Mouse (Mus musculus) left cerebral cortex, postnatal 36 days (tissue): ENCODE measurements at regions not wholly inside any gene's neighbourhood (a gene's known extent, or its start where the extent isn't known, plus 50 kb on each side); places are given as distances from the start of the nearest gene placed in this dataset.
"Not testable (repeated sequence)": the region's sequence is repeated elsewhere in the genome, so short reads cannot be mapped to it uniquely, and the experiment has no call there.

Experiments
- DNase-seq, 2 experiments: peaks; one replicate each; pipeline ENCODE4 v3.0.0; 2021 to 2022; ENCODE audit warnings: low spot score in 2 of 2, mixed read lengths in 1 of 2
- intact Hi-C: fragments of 180-260 bp; cut with DNase I; formaldehyde crosslinking; loops from one replicate; pipeline ENCODE4 v1.15.1; 2025

GRCm38 (mm10) chr1:177501288-177501687, 59.1 kb downstream of the Zbtb18 start:
- no peak for DNase-seq
- intact Hi-C loops, result no loop called here

GRCm38 (mm10) chr1:177503946-177504345, 61.8 kb downstream of the Zbtb18 start:
- intact Hi-C loops, result no loop called here
- no peak for DNase-seq

DNA sequence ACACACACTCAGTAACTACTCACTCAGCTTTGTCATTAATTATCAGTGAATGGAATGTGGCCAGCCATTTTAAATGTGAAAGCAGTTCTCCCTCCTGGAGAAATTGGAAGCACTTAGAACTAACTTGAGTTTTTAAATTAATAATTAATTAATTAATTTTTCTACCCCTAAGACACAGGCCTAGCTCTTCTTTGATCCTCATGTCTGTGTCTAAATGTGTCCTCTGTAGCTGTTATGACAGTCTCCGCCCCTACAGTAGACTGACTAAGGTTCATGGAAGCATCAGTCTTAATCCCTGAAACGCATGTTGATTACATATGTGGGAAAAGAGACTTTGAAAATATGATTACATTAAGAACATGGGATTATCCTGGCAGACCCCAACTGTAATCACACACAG, 62.6 kb downstream of the Zbtb18 start:
- DNase-seq, result no peak
- intact Hi-C loops, result no loop called here

- DNase-seq, intact Hi-C loops: not testable (repeated sequence)
Observed at GRCm38 (mm10) chr1:177507398-177507797, 65.2 kb downstream of the Zbtb18 start.

DNA sequence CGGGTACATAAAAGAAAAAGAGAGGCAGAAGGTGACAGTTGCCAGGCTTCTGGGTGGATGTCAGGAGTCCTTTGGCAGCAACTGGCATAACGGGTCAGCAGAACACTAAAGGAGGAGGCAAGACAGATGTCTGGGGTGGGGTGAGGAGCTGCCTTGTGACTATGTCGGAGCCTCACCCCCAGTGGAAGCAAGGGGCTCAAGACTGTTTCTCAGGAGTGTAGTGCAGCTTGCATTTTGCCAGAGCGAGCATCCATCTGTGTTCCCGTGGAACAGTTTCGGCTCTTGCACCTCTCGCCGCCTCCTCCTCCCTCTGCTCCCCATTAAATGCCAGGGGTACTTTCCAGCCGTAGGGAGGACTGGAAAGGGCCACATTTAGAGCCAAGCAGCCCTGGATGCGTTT, 67.6 kb downstream of the Zbtb18 start:
- peak; percentile 31 to 52 for DNase-seq
- intact Hi-C loops, result no loop called here

DNA sequence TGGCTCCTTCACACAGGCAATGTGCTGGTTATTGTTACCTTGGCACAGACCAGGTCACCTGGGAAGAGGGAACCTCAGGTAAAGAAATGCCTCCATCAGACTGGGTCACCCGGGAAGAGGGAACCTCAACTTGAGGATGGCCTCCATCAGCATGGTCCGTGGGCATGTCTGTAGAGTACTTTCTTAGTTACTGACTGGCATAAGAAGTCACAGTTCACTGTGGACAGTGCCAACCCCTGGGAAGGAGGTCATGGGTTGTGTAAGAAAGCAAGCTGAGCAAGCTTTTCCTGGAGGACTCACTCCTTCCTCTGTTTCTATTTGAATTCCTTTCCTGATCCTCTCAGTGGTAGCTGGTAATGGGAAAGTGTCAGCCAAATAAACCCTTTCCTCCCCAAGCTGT, 70.0 kb downstream of the Zbtb18 start:
- DNase-seq, result no peak
- intact Hi-C loops, result no loop called here

DNA sequence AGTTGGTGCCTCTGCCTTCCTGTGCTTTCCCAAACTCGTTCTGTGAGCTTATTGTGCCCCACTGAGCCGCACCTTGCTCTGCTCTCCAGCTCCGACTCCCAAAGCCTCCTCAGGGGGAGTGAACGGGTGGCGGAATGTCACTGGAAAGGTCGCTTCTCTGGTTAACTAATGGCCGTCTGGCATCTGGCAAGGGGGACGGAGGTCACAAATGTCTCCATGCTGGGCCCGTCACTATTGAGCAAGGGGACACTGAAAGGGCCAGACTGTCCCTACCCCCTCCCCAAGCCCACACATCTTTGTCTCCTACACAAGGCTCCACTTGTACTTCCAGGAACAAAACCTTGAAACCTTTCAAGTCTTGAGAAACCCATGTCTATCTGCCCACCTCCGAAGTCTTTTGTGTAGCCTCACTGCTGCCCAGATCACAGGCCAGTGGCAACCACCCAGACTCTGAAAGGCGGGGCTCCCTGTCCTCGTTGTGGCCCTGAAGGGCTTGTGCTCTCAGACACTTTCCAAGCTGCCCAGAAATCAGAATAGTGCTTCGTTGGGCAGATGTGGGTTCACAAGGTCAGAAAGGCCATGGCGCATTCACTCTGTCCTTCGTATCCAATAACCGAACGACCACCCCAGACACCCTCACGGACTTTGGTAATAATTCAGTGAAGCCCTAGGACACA, 75.9 kb downstream of the Zbtb18 start:
- DNase-seq, result no peak
- intact Hi-C loops, result no loop called here

DNA sequence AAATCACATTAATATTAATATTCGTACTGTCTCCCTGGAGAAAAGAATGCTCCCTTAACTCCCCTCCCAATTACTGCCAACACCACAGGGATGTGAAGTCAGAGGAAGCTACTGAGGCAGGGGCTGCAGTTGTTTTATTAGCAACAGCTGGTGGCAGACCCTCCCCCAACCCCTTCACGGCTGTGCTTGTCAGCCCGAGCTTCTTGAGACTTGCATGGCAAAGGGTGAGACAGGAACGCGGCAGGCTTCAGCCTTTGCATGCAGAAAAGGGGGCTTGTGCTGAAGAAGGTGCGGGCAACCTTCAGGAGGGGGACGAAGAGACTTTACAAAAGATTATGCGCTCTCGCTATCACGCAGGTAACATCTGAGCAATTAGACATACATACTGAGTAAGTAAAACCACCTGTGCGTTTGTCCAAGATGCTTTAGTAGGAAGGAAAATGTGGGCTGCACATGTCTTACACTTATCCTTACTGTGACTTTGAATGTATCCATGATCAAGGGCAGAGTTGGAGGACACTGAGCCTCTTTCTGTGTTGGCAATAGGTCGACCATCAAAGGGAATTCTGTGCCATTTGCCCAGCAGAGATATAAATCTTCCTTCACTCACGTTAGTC, 76.9 kb downstream of the Zbtb18 start:
- intact Hi-C loops, result no loop called here
- no peak for DNase-seq

DNA sequence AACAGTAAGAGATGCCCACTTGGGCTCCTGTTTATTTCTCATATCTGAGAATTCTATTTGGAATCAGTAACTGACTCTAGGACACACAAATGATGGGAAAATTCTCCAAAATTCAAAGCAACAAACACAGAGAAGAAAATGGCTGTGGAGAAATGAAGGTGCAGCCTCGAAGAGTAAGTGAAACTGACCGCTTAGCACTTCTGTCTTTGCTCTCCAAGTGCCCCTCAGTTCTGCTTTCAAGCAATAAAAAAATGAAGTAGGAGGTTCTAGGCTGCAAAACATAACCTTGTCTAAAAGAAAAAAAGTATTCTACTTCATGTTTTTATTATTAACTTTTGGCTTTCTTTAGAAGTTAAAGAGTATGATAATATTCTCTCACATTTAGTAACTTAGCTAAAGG, 79.0 kb downstream of the Zbtb18 start:
- intact Hi-C loops, result no loop called here
- no peak for DNase-seq

DNA sequence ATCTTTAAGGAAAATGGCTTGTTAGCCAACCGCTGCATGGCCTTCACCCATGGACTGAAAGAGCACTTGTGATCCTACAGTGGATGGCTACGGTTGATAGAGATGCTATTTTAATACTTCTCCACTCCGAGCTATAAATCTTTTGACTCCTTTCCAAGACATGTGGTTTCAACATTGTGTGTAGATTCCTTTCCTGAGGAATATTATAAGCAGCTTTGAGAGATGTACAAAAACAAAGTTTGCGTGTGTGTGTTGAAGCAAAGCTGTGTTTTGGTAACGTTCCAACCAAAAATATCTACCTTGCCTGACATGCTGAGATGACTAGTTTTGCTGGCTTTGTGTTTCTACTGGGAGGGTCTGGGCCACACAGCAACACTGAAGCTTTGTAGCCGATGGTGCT, 83.0 kb downstream of the Zbtb18 start:
- intact Hi-C loops, result no loop called here
- no peak for DNase-seq

DNA sequence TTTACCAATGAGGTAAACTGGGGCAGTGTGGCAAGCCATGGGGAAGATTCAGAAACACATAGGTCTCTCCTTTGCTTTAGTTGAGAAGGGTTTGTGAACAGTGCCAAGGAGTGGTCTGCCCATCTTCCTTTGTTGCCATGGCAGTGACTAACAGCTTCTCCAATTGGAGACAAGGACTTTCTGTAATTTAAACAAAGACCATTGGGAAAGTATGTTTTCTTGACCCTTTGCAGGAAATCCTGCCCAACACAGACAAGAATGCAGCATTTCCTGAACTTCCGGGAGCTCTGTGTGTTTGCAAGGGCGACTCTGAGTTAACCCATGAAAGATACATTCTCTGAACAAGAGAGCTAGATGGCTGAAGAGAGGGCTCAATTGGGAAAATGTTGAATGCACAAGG, 89.6 kb downstream of the Zbtb18 start:
- intact Hi-C loops, result no loop called here
- DNase-seq, result no peak

DNA sequence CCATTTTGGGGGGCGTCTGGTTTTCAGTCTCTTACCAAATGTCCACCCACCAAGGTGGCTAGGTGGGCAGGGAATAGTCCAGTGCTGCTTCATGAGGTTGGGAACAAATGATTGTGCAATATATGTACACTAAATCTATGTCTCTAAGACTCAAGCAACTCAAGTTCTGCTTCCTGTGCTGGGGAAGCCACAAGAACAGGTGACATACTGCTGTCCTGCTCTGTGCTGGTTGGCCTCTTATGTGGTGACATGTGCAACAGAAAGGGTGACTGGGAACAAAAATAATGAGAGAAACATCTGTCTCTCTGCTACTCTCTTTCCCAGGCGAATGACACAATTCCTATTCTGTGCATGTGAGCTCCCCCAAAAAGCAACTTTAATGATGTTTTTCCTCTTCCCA, 90.5 kb downstream of the Zbtb18 start:
- DNase-seq, result no peak
- intact Hi-C loops, result no loop called here

DNA sequence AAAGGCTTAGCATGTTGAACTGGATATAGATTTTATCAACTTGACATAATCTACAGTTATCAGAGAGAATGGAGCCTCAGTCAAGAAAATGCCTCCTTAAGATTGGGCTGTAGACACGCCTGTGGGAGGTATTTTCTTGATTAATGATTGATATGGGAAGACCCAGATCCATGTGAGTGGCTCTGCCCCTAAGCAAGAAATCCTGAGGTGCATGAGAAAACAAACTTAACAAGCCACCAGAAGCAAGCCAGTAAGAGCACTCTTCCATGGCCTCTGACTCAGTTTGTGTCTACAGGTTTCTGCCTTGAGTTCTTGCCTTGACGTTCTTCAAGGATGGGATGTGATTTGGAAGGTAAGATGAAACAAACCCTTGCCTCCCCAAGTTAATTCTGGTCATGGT, 91.2 kb downstream of the Zbtb18 start:
- intact Hi-C loops, result no loop called here
- DNase-seq, result no peak

- intact Hi-C loops, result no loop called here
- peak; percentile 71 to 82 for DNase-seq
Observed at GRCm38 (mm10) chr1:177545031-177545735, 103.0 kb downstream of the Zbtb18 start.

- intact Hi-C loops, result no loop called here
- no peak for DNase-seq
Observed at GRCm38 (mm10) chr1:177547716-177548115, 105.6 kb downstream of the Zbtb18 start.

DNA sequence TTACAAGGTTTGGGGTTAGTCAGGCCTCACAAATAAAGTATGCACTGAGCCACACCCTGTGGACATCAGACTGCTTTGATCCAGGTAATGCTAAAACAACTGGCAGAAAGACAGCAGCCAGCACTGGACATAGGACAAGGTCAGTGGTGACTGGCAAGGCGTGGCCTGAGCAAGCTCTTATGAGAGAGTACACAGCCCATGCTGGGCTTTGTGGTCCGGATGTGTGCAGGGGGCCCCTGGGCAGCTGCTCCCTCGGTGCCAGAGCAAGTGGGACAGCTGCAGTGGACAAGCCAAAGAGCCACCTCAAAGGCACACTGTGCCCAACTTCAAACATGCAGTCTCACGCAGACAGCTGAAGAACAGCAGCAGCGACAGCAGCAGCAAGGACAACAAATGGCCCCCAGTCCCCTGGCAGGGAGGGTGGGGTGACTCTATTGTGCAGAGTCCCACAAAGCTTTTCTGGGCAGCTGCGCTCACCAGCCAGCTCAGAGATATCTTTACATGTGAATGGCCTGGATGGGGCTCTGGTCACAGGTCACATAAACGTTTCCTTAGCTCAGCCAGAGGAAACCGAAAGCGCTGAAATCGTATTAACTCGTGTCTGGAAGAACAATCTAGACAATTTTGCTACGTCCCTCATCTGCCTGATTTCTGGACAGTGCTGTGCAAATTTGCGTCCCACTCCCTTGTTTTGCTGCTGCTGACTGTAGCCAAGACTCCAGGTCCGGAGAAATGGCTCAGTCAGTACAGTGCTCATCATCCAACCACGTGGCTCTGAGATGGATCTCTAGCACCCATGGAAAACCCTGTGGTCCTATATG, 113.5 kb downstream of the Zbtb18 start:
- intact Hi-C loops, result no loop called here
- DNase-seq, result no peak

GRCm38 (mm10) chr1:177557432-177557831, 115.3 kb downstream of the Zbtb18 start:
- DNase-seq, result no peak
- intact Hi-C loops, result no loop called here

DNA sequence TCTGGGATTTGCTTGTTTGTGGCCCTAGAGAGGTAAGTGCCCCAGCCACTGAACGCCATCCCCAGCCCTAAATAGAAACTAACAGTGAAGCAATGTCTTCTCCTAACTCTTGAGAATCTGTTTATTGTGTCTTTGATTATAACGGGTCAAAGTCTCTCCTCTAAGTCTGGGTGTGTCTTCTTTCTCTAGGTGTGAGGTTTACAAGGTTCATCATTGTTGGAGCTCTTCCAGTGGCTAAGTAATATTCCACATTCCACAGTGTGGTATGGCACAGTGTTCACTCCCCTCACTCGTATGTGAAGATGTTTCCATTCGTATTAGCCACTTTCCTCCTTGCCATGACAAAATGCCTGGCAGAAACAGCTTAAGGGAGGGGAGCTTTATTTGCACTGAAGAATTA, 115.7 kb downstream of the Zbtb18 start:
- DNase-seq, result no peak
- intact Hi-C loops, result no loop called here

DNA sequence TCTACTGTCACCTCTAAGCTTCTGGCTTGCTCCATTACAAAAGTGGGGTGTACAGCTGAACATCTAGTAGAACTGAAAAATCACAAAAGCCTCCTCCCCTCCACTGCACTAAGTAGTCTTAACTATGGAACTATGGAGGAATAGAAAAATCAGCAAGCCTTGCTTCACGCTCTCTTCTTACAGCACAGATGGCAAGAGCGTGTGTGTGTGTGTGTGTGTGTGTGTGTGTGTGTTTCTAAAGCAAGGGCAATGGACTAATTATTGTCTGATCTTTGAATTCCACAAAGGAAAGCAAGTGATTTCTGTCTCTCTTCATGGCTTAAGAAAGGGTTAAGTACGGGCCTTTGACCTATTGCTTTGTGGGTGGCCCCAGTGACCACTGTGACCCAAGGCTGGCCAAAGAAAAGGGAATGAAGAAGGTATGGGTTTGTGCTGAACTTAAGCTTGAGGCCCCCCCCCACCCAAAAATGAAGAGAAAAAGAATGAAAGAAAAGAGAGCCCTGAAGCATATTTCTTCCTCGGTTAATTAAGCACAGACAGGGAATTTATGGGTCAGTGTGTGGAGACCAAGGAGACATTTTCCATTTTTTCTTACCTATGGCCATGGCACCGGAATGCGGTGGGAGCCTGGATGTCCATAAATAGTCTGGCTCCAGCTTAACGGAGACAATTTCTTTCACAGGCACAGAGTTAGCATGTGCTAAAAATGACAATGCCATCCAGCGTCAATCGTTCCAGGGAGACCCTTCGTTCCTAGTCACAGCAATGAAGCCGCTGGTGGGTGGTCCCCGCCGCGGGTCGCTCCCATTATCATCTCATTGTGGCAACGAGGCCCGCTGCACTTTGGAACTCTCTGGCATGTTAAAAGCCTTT, 119.8 kb downstream of the Zbtb18 start:
- DNase-seq, result no peak
- intact Hi-C loops, result no loop called here

DNA sequence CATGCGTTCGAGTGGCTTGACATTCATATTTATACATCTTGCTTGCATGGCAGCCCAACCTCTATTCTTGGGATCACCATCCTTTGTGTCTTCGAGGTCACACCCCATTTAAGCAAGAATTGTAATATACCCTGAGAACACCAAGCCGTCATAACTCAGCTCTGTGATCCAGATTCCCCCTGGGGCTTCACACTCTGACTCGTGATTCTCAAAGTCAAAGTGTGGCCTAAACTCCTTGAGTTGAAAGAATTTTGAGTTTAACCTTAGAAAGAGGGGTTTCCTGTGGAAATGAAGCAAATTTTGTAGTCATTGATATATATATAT, 120.4 kb downstream of the Zbtb18 start:
- intact Hi-C loops, result no loop called here
- DNase-seq, result no peak
